8 mouse cellular contexts compared by ENCODE assay signal in genomic region chr5:23417716-23418115, GRCm38 (mm10). TPM values are rescaled to one million over a fixed set of nuclear protein-coding genes. Genes with fewer than 3 reads are reported as not detected.
DNase-seq lines count a peak whose midpoint lies in the region; ATAC-seq and TF ChIP-seq lines count a peak whose summit lies in the region.

No protein-coding gene starts in this region.

- peak overlapping the region; percentile 87 for H3K4me3 ChIP-seq in gastrocnemius, adult 2 months
- H3K4me3 ChIP-seq in C2C12 (ENCODE audit: insufficient read depth, poor library complexity, severe bottlenecking) (peak overlapping the region; percentile 37), macrophage (ENCODE audit: inconsistent target) (peak overlapping the region; percentile 45)
- peak overlapping the region; percentile 59 for H3K4me3 ChIP-seq in forebrain, postnatal 0 days (ENCODE audit: low read depth, low read length)

- peak overlapping the region; percentile 79 for H3K4me2 ChIP-seq in forebrain, postnatal 0 days (ENCODE audit: low read depth)

- no peak for ATAC-seq in forebrain, postnatal 0 days

- H3K79me2 ChIP-seq in C2C12 (ENCODE audit: control insufficient read depth, insufficient read depth) (peaks cover 96% of the 10 kb centered on the region), macrophage (ENCODE audit: inconsistent target) (peaks cover 88% of the 10 kb centered on the region)

- no peak for TF ChIP-seq CTCF in gastrocnemius, adult 2 months (IDR thresholded peaks at IDR 0.05)
- TF ChIP-seq CTCF in C2C12 (IDR thresholded peaks at IDR 0.05; ENCODE audit: control insufficient read depth, insufficient read depth, insufficient read length), result no peak
- TF ChIP-seq CTCF in forebrain, postnatal 0 days (IDR thresholded peaks at IDR 0.05; ENCODE audit: low read depth), result no peak

- no peak overlapping the region for H3ac ChIP-seq in C2C12 (ENCODE audit: control insufficient read depth, insufficient read length, low read depth)

- WGBS in forebrain, postnatal 0 days, result 51% methylated on average over 2 of the region's 2 CpGs
- WGBS in macrophage (ENCODE audit: missing documents), result 20% methylated on average over 1 of the region's 2 CpGs

- peak overlapping the region; percentile 97 for H3K27ac ChIP-seq in gastrocnemius, adult 2 months
- peak overlapping the region; percentile 99 for H3K27ac ChIP-seq in forebrain, postnatal 0 days (ENCODE audit: low read depth, low read length)
- H3K27ac ChIP-seq in macrophage, result peak overlapping the region; percentile 87

- peaks cover 35% of the 10 kb centered on the region for H3K4me1 ChIP-seq in forebrain, postnatal 0 days (ENCODE audit: insufficient read depth)

- no peaks in the 10 kb centered on the region for H3K9me3 ChIP-seq in forebrain, postnatal 0 days (ENCODE audit: low read length)

- peaks cover 24% of the 10 kb centered on the region for H3K36me3 ChIP-seq in C2C12 (ENCODE audit: control insufficient read depth, insufficient read depth)
- no peaks in the 10 kb centered on the region for H3K36me3 ChIP-seq in forebrain, postnatal 0 days (ENCODE audit: insufficient read depth)
- 0 out of 2 replicates have a peak, but pooled peaks cover 4% of the 10 kb centered on the region for H3K36me3 ChIP-seq in macrophage (ENCODE audit: inconsistent target)

- H3K79me3 ChIP-seq in C2C12 (ENCODE audit: low read depth), result peaks cover 71% of the 10 kb centered on the region

- peak overlapping the region; percentile 87 for H3K9ac ChIP-seq in forebrain, postnatal 0 days

- intact Hi-C loops in gastrocnemius, adult 2 months (cut with DNase I), result loop anchor here (1.0 to 2.0 kb wide), 2 partner anchors 15 to 75 kb away; no protein-coding TSS in a partner anchor

- no peaks in the 10 kb centered on the region for H3K27me3 ChIP-seq in C2C12 (ENCODE audit: control insufficient read depth, insufficient read depth, insufficient read length)
- no peaks in the 10 kb centered on the region for H3K27me3 ChIP-seq in forebrain, postnatal 0 days (ENCODE audit: insufficient read depth, low read length)

- DNase-seq in gastrocnemius, adult 2 months, result no peak
- DNase-seq in gastrocnemius, postnatal 10 days, result no peak
- DNase-seq in forebrain, postnatal 0 days, result no peak
- DNase-seq in urinary bladder, adult 18-20 months (ENCODE audit: low spot score in 2 of 2), result no peak
- DNase-seq in spleen, postnatal 36 days (ENCODE audit: low spot score in 2 of 2), result no peak
- no peak for DNase-seq in cerebellum, postnatal 14 days

TF ChIP-seq in C2C12, 6 proteins besides CTCF, POLR2A, EP300 and RAD21:
- TF ChIP-seq USF1 (IDR thresholded peaks at IDR 0.05; ENCODE audit: low read depth), result no peak
- no peak for TF ChIP-seq FOSL1 (IDR thresholded peaks at IDR 0.05; ENCODE audit: insufficient read depth, low read length, poor library complexity, severe bottlenecking)
- TF ChIP-seq CEBPB (IDR thresholded peaks at IDR 0.05; ENCODE audit: low read depth), result no peak
- TF ChIP-seq MAX (IDR thresholded peaks at IDR 0.05), result no peak
TF ChIP-seq in C2C12: peak in this region for 0.

RNA-seq across cellular contexts. Expression of gene Kmt2e, which starts 16.5 kb away (rescaled TPM):
- total RNA-seq in gastrocnemius, adult 2 months (2021), result 10 to 100 TPM; 26.4 to 28.4 TPM
- 10 to 100 TPM; 33.1 to 45.6 TPM for total RNA-seq in gastrocnemius, postnatal 10 days (2021)
- polyA plus RNA-seq in C2C12 (2012; fragmentation: generic; extraction: Trizol) (8.0 TPM), macrophage (2018) (18.9 to 45.3 TPM (median 32.6 TPM) in 3 replicates)
- 56.8 and 61.7 TPM in 2 replicates for total RNA-seq in forebrain, postnatal 0 days (2014; rRNA removed)
- 93.7 and 149 TPM in 2 replicates for polyA plus RNA-seq in forebrain, postnatal 0 days (2015; fragmentation: Nextera tagmentation; extraction: Ambion mirVana)
- total RNA-seq in macrophage (2018; cell fraction: chromatin; rRNA removed), result 100 to 1,000 TPM in 21 of 26 experiments, 10 to 100 TPM in 5; 56.8 to 218 (median 178) TPM
- total RNA-seq in macrophage (2018; cell fraction: cytosol; rRNA removed), result 10 to 100 TPM; 17.8 to 56.3 (median 41.5) TPM
- total RNA-seq in macrophage (2018; cell fraction: nucleus; rRNA removed), result 100 to 1,000 TPM in 12 of 26 experiments, 10 to 100 TPM in 14; 44.2 to 177 (median 97.6) TPM

Comparison
In these comparisons a context has a peak if more than half of its experiments do, and no peak if none do; other contexts are left out.
1. H3K4me3 ChIP-seq: peak in every context shown above with its lines; median percentile 87 in gastrocnemius, adult 2 months; 59 in forebrain, postnatal 0 days; 45 in macrophage; 37 in C2C12.